Mouse (Mus musculus) monocyte, adult 2 months (primary cell): Measurements from ENCODE around the gene Brpf3.

Source experiments
- DNase-seq, 2 experiments: peaks; one replicate each; pipeline ENCODE4 v3.0.0; 2022; ENCODE audit warnings: low spot score in 2 of 2, low read depth in 1 of 2

Gene Brpf3

DNA sequence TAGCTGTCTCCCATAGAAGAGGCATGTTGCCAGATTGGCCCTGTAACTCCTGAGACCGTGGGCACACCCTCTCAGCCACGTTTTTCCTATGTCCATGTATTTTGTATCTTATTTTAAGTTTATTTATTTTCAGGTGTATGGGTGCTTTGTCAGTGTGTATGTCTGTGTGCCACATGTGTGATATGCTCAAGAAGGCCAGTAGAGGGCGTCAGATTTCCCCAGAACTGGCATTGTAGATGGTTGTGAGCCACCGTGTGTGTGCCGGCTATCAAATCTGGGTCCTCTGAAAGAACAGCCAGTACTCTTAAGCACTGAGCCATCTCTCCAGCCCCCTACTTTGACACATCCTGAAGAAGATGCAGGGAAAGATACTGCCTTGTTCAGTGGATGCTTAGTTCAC lies 69.5 kb downstream of the Brpf3 start:
- no peak for DNase-seq

- no peak for DNase-seq
These were observed 70.9 kb downstream of the Brpf3 start for GRCm38 (mm10) chr17:28871831-28872230.

DNA sequence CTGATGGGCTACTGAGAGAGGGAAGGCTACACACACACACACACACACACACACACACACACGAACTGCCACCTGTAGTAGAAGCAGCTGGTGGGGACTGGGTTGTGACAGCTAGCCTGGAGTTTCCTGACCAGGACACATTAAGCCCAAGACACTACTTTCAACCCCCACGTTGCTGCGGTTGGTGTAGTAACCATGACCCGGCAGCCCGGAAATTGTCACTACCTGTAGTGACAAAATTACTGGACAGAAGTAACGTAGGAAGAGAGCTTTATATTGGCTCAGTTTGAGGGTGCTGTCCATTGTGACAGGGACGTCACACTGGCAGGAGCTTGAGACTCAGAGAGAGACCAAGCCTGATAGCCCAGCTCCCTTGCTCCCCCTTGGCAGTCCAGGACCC lies 71.4 kb downstream of the Brpf3 start:
- no peak for DNase-seq

- no peak for DNase-seq
These were observed 73.3 kb downstream of the Brpf3 start for GRCm38 (mm10) chr17:28874216-28874615.

DNA sequence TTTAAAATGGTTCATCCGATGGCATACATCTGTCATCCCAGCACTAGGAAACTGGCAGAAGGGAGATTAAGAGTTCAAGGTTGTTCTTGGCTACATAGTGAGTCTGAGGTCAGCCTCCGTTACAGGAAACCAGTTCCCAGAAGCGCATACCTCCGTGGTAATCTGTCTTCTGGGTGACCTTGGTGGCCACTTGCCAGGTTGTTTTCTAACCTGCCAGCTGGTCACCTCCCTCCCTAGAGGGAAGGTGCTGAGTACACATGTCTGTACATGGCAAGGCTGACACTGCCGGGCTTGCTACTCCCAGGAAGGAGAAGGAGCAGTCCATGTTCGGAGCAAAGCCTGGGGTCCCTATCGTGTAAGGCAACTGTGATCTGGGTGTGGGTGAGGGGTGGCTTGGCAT lies 73.9 kb downstream of the Brpf3 start:
- no peak for DNase-seq

DNA sequence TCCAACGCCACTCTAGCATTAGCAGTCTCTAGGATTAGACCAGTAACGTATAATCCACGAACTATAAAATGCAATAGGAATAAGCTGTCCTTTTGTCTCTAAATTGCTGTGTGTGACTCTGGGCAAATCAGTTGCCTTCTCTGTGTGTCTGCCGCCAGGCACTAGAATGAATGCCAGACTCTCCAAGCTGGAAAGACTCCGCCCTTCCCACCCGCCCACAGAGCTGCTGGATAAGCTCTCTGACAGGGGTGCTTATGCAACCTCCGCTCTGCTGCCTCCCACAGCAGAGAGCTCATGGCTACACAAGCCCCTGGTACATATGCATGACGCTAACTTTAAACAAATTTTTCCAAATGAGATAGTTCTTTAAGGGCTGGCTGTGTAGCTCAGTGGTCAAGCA lies 74.4 kb downstream of the Brpf3 start:
- DNase-seq = no peak

DNA sequence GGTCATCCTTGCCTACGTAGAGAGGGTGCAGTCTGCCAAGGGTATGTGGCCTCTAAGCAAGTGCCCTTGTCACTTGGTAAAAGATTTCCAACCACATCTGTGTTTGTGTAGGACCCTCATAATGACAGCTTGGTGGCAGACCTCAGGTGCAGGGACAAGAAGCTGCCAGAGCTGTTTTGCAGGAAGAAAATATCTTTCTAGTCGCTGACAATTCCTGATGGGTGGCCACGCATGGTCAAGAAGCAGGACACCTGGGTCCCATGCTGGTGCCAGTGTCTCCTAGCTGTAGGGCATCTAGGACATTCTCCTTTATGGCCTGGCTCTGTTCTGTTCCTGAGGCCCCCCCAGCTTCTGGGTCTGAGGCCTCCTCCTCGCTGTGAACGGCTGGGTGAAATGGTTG lies 75.4 kb downstream of the Brpf3 start:
- no peak for DNase-seq

DNA sequence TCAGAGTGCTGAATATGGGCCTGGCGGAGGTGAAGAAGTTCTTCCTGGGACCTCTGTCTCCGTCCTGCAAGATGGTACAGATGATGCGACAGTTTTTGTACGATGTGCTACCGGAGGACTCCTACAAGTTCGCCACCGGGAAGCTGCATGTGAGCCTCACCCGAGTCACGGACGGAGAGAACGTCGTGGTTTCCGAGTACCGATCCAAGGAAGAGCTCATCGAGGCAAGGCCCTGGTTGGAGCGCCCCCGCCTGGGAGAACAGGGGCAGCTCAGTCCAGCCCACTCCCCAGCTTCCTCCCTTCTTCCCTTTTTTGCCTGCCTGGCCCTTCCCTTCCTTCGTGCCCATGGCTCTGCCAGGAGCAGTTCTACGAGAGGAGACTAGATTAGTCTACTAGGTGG lies 75.9 kb downstream of the Brpf3 start:
- no peak for DNase-seq

GRCm38 (mm10) chr17:28879931-28880391 lies 79.1 kb downstream of the Brpf3 start:
- DNase-seq = peak in 1 of 2 experiments; percentile 59

GRCm38 (mm10) chr17:28882316-28882715 lies 81.4 kb downstream of the Brpf3 start:
- peak in 1 of 2 experiments; percentile 53 for DNase-seq

GRCm38 (mm10) chr17:28882810-28883209 lies 81.9 kb downstream of the Brpf3 start:
- DNase-seq = no peak

DNA sequence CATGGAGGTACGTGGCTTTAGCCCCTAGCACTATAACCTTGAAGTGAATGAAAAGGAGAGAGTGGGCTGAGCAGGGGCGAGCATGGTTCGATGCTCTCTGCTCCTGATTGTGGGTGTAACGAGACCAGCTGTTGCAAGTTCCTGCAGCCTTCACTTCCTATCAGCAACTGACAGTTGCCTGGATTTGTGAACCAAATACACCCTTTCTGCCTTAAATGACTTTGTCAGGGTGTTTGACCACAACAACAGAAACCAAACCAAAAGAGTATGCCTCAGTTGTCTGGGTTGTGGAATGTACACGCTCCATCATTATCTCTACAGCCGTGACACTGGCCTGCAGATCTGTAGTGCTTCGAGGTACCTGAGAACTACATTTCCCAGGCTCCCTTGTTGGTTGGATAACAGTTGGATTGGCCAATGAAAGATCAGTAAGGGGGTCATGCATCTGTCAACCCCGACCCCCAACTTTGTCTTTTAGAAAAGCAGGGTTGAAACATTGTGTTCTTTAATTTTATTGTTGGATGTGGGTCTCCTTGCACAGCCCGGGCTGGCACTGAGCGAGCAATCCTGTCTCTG lies 83.1 kb downstream of the Brpf3 start:
- DNase-seq = no peak

DNA sequence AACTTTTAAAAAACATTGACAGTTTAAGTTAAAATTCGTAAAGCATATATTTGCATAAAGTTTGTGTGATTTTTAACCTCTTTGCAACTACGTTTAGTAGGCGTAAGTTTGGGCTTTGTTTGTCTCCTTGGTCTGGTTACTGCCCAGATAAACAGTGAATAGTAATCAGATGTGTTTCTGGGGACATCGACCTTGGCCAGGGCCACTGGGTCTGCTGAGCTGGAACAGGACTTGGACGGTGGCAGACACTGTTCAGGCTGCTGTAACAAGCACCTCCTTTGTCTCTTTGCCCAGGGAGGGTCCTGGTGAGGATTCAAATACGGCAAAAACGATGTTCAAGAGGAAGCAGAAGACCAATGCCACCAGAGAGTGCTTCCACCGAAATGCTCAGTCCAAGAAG lies 84.3 kb downstream of the Brpf3 start:
- DNase-seq = no peak

DNA sequence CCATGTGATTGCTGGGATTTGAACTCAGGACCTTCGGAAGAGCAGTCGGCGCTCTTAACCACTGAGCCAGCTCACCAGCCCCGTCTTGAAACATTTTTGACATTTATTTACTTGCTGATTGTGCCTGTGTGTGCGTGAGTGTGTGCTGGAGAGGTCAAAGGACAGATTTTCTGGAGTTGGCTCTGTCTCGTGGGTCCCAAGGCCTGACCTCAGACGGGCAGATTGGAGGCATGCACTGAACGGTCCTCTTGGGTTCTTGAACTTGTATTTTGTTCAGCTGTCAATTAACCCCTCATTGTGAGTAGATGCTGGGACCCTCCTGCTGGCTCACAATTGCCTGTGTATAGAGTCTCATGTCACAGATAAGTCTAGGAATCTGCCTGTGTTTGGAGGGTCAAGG lies 85.4 kb downstream of the Brpf3 start:
- DNase-seq = no peak
